Mouse (Mus musculus) left cerebral cortex, adult 2 months (tissue): Measurements from ENCODE around the gene Mybpc1. TPM values are rescaled to one million over a fixed set of nuclear protein-coding genes. Genes with fewer than 3 reads are reported as not detected.

Source experiments
- total RNA-seq, 2 experiments: library from RNA; stranded (reverse); gene quantifications; 2 replicates each; pipeline ENCODE4 v1.2.3; 2021

Mybpc1 gene
- total RNA-seq, 2 experiments from 2014 or later: 6.0 to 6.1 TPM

Other genes with a start within 250 kb of the Mybpc1 start
- 1 to 10 TPM; 1.1 to 1.2 TPM for gene Dram1, start 226.1 kb downstream of the Mybpc1 start, total RNA-seq
- 10 to 100 TPM; 66.9 to 73.3 TPM for gene Gnptab, start 226.0 kb downstream of the Mybpc1 start, total RNA-seq
- gene Sycp3, start 145.6 kb downstream of the Mybpc1 start, total RNA-seq: under 1 TPM; 0.41 to 0.72 TPM
- gene Chpt1, start 101.1 kb downstream of the Mybpc1 start, total RNA-seq: 10 to 100 TPM; 36.5 to 39.8 TPM
- not detected for gene Spic, start 79.9 kb upstream of the Mybpc1 start, total RNA-seq
- gene Arl1, start 125.7 kb upstream of the Mybpc1 start, total RNA-seq: 100 to 1,000 TPM; 124 to 134 TPM
- gene Utp20, start 221.7 kb upstream of the Mybpc1 start, total RNA-seq: 10 to 100 TPM; 17.9 to 19.3 TPM